ENCODE assay signal across 14 mouse cellular contexts in the genomic region with DNA sequence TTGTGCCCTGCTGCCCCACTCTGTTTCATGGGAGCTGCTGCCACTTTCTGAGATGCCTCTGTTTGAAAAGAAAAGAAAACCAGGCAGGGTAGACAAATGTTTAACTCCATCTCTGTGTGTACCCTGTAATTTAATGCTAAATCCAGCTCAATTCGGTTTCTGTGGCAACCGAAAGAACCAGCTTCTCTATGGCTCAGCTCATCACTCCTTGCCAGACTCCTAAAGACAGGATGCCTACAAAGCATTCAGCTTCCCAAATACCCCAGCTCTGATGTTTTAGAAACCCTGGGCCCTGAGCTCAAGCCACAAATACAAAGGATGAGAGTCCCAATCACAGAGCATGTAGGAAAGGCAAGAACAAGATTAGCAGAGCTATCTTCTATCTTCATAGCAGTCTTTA.
DNase-seq lines count a peak whose midpoint lies in the region; ATAC-seq and TF ChIP-seq lines count a peak whose summit lies in the region.
"Had no signal": no experiment of that assay in that cellular context is flagged by ENCODE, and none has a peak within 500 bp of the region (broad histone marks: within the 10 kb centered on the region; RNA-seq: fewer than 3 reads in every experiment).

No protein-coding gene starts in this region.

- H3K4me1 ChIP-seq in forebrain, embryonic 13.5 days: peaks cover 18% of the 10 kb centered on the region
- H3K4me1 ChIP-seq in forebrain, embryonic 11.5 days (replicated peaks; ENCODE audit: control insufficient read depth, insufficient read depth, low read length): no peaks in the 10 kb centered on the region
- H3K4me1 ChIP-seq in neural tube, embryonic 12.5 days: peaks cover 19% of the 10 kb centered on the region
- H3K4me1 ChIP-seq in kidney, adult 2 months (ENCODE audit: control insufficient read depth, insufficient read depth, low read length): no peaks in the 10 kb centered on the region

- WGBS in forebrain, embryonic 13.5 days: 65% methylated on average over 2 of the region's 2 CpGs
- WGBS in forebrain, embryonic 11.5 days: 77% methylated on average over 2 of the region's 2 CpGs
- WGBS in neural tube, embryonic 12.5 days: 67% methylated on average over 2 of the region's 2 CpGs
- WGBS in kidney, adult 2 months: 57% methylated on average over 2 of the region's 2 CpGs

- no peak for TF ChIP-seq CTCF in kidney, adult 2 months (conservative IDR thresholded peaks at IDR 0.05; ENCODE audit: insufficient read depth, insufficient read length, low read depth, low read length)

- intact Hi-C loops in left cerebral cortex, postnatal 25 days (cut with DNase I): loop anchor here (2.0 kb wide), 1 partner anchor 79 kb away; no protein-coding TSS in a partner anchor

- DNase-seq in forebrain, embryonic 11.5 days (ENCODE audit: low spot score): no peak
- no peak for DNase-seq in neural tube, embryonic 10.5 days (ENCODE audit: extremely low spot score, low spot score)
- peak; percentile 50 to 75 for DNase-seq in left cerebral cortex, postnatal 25 days (ENCODE audit: low spot score in 2 of 2)
- peak; percentile 83 for DNase-seq in telencephalon, adult 2 months (ENCODE audit: low read depth, low spot score)
- no peak for DNase-seq in spleen, postnatal 4 days (ENCODE audit: low spot score in 2 of 2)
- no peak for DNase-seq in kidney, adult 2 months
- DNase-seq: cerebellum, postnatal 10 days; gastrocnemius, postnatal 10 days; kidney, postnatal 4 days; lung, embryonic 14.5 days had no signal

- no peak overlapping the region for H3K4me3 ChIP-seq in forebrain, embryonic 13.5 days
- H3K4me3 ChIP-seq in forebrain, embryonic 11.5 days (ENCODE audit: low read depth, low read length): no peak overlapping the region
- no peak overlapping the region for H3K4me3 ChIP-seq in neural tube, embryonic 12.5 days
- H3K4me3 ChIP-seq in kidney, adult 2 months (ENCODE audit: insufficient read depth, low read depth, low read length): no peak overlapping the region
- H3K4me3 ChIP-seq: megakaryocyte, embryonic 14.5 days had no signal

- peak overlapping the region; percentile 69 for H3K27ac ChIP-seq in forebrain, embryonic 13.5 days
- no peak overlapping the region for H3K27ac ChIP-seq in forebrain, embryonic 11.5 days (ENCODE audit: low read depth, low read length)
- H3K27ac ChIP-seq in neural tube, embryonic 12.5 days: no peak overlapping the region
- no peak overlapping the region for H3K27ac ChIP-seq in kidney, adult 2 months (ENCODE audit: insufficient read depth, low read depth, low read length)

- H3K27me3 ChIP-seq in forebrain, embryonic 13.5 days: no peaks in the 10 kb centered on the region
- H3K27me3 ChIP-seq in forebrain, embryonic 11.5 days (ENCODE audit: control insufficient read depth, insufficient read depth, low read length): no peaks in the 10 kb centered on the region
- H3K27me3 ChIP-seq in neural tube, embryonic 12.5 days (replicated peaks): no peaks in the 10 kb centered on the region
- H3K27me3 ChIP-seq in kidney, adult 2 months (replicated peaks; ENCODE audit: control insufficient read depth, insufficient read depth, low read length): no peaks in the 10 kb centered on the region

- peak; percentile 86 for ATAC-seq in forebrain, embryonic 13.5 days
- no peak for ATAC-seq in forebrain, embryonic 11.5 days (replicated peaks; ENCODE audit: low FRiP score)
- 0 out of 2 replicates have a peak, but pooled peaks have one; percentile 4 for ATAC-seq in neural tube, embryonic 12.5 days (ENCODE audit: low FRiP score, low read depth)

- no peak for TF ChIP-seq POLR2A in kidney, adult 2 months (IDR thresholded peaks at IDR 0.05; ENCODE audit: low read depth, low read length)

- H3K36me3 ChIP-seq in forebrain, embryonic 13.5 days (ENCODE audit: poor library complexity, severe bottlenecking): no peaks in the 10 kb centered on the region
- no peaks in the 10 kb centered on the region for H3K36me3 ChIP-seq in forebrain, embryonic 11.5 days (ENCODE audit: control insufficient read depth, insufficient read depth, low read length)
- H3K36me3 ChIP-seq in neural tube, embryonic 12.5 days: no peaks in the 10 kb centered on the region
- H3K36me3 ChIP-seq in kidney, adult 2 months (ENCODE audit: control insufficient read depth, insufficient read depth, low read length): no peaks in the 10 kb centered on the region

- H3K9ac ChIP-seq in forebrain, embryonic 13.5 days: no peak overlapping the region
- H3K9ac ChIP-seq in forebrain, embryonic 11.5 days (ENCODE audit: low read length): no peak overlapping the region
- no peak overlapping the region for H3K9ac ChIP-seq in neural tube, embryonic 12.5 days
- H3K9ac ChIP-seq: lung, embryonic 14.5 days had no signal

- H3K9me3 ChIP-seq in forebrain, embryonic 13.5 days (replicated peaks): no peaks in the 10 kb centered on the region
- H3K9me3 ChIP-seq in forebrain, embryonic 11.5 days (ENCODE audit: control insufficient read depth, low read length): no peaks in the 10 kb centered on the region
- H3K9me3 ChIP-seq in neural tube, embryonic 12.5 days: no peaks in the 10 kb centered on the region
- H3K9me3 ChIP-seq: megakaryocyte, embryonic 14.5 days had no signal

- H3K4me2 ChIP-seq in forebrain, embryonic 13.5 days: no peak overlapping the region
- H3K4me2 ChIP-seq in forebrain, embryonic 11.5 days (ENCODE audit: low read depth, low read length, severe bottlenecking): no peak overlapping the region
- H3K4me2 ChIP-seq in neural tube, embryonic 12.5 days (replicated peaks): no peak overlapping the region
- H3K4me2 ChIP-seq: heart, embryonic 11.5 days; lung, embryonic 14.5 days had no signal

Comparison
In these comparisons a context has a peak if more than half of its experiments do, and no peak if none do; other contexts are left out.
1. DNase-seq: peak in left cerebral cortex, postnatal 25 days (2 of 2) and telencephalon, adult 2 months (single experiment); none in forebrain, embryonic 11.5 days (single experiment), neural tube, embryonic 10.5 days (single experiment), spleen, postnatal 4 days (0 of 2) and kidney, adult 2 months (single experiment).